Mouse (Mus musculus) heart, postnatal 4 days (tissue): Measurements from ENCODE around the gene 6030408B16Rik. TPM values are rescaled to one million over a fixed set of nuclear protein-coding genes. Genes with fewer than 3 reads are reported as not detected.

Experiments
- DNase-seq: peaks from one replicate; pipeline ENCODE4 v3.0.0; 2021
- total RNA-seq, 2 experiments: library from RNA; stranded (reverse); gene quantifications; 2 replicates each; pipeline ENCODE4 v1.2.3; 2021

The 6030408B16Rik gene
- total RNA-seq, 2 experiments from 2014 or later = 4.3 to 4.6 TPM

DNA sequence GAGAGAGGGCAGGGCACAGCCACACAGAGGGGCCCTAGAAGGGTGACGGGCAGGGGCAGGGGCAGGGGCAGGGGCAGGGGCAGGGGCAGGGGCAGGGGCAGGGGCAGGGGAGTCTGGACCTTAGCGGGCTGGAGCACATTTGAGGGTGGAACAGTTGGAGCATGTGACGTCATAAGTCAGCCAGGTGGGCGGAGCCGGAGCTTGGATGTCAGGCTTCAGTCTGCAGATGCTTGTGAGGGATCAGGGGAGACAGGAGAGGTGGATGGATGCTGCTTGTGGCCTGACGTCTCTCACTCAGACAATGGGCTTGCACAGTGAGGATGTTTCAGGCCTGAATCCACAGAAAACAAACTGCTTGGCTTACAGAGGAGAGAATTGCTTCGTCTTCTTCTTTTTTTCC lies 5.5 kb downstream of the 6030408B16Rik start:
- peak; percentile 58 for DNase-seq

DNA sequence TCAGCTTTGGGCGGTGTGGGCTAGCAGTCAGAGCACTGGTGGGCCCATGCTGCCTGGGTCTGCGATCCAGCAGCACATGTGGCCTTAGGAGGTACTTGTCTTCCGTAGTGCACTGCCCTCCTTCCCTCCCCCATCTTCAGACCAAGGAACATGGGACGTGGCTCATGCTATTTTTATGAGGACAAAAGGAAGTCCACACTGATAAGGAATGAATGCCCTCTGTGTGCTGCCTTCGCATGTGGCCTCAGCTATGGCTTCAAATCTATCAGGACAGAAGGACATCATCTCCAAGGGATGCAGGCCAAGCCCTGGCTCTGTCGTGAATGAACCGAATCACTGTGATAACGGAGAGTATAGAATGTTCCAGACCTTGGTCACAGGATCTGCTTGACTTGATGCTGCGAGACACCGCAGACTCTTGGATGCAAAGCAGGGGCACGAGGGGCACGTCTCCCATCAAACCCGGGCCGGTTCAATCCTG lies 6.5 kb downstream of the 6030408B16Rik start:
- no peak for DNase-seq

DNA sequence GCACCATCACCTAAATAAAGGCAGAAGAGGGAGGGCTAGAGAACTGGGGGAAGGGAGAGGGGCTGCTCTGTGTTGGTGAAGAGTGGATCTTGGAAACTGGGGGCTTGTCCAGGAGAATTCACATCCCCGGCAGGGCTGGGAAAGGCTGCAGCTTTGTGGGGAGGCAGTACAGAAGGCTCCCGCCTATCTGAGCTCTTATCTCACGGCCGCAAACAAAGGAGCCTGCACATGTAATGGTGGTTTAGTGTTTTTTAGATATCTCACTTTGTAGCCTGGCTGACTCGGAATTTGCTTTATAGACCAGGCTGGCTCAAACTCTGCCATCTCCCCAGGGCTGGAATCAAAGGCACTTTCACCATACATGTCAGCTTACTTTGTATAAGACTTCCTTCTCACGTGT lies 7.1 kb downstream of the 6030408B16Rik start:
- DNase-seq = no peak

DNA sequence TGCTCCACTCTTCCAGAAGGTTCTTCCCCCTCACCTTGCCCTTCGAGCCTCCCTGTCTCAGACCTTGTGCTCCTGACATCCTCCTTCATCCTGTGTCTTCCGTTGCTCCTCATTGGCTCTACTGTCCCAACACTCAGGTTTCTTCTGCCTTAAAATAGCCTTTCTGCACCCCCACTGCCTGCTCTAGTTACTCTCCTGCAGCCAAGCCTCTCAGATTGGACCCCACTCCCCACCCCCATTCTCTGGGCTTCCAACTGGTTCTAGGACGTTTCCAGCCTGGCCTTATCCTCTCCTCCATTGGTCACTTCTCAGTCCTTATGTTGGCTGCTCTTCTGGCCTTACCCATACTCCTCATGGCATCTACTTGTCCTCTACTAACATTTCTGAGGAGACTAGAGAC lies 9.2 kb downstream of the 6030408B16Rik start:
- DNase-seq = no peak

DNA sequence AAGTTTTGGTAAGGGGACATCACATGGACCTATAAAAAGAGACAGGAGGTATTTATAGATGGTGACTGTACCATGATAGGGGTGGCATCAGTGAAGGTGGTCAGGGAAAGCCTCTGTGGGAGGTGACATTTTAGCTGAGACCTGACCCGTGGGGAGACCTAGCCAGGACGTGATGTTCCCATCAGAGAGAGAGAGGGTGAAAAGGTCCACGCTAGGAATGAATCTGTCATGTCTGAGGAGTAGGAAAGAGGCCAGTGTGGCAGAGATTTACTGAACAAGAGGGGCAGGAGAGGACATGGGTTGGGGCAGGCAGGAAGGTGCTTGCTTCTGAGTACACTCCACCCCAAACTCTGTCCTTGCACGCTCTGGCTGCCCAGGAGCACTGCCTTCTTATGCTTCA lies 10.8 kb downstream of the 6030408B16Rik start:
- no peak for DNase-seq

DNA sequence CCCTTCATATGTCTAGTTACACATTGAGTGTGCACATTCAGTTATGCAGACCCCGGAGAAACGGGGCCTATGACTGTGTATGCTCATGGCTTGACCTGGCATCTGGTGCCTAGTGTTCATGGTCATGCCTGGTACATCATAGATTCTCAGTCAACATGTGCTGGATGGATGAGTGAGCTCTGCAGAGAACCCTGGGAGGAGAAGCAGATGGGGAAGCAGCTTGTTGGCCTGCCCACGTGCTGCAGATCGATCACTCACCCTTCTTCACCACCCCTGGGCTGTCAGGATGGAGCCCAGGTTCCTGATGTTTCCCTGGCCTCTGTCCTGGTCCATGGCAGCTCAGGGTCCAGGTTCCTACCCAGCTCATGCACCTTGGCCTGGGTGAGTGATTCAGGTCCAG lies 13.4 kb downstream of the 6030408B16Rik start:
- DNase-seq = no peak

DNA sequence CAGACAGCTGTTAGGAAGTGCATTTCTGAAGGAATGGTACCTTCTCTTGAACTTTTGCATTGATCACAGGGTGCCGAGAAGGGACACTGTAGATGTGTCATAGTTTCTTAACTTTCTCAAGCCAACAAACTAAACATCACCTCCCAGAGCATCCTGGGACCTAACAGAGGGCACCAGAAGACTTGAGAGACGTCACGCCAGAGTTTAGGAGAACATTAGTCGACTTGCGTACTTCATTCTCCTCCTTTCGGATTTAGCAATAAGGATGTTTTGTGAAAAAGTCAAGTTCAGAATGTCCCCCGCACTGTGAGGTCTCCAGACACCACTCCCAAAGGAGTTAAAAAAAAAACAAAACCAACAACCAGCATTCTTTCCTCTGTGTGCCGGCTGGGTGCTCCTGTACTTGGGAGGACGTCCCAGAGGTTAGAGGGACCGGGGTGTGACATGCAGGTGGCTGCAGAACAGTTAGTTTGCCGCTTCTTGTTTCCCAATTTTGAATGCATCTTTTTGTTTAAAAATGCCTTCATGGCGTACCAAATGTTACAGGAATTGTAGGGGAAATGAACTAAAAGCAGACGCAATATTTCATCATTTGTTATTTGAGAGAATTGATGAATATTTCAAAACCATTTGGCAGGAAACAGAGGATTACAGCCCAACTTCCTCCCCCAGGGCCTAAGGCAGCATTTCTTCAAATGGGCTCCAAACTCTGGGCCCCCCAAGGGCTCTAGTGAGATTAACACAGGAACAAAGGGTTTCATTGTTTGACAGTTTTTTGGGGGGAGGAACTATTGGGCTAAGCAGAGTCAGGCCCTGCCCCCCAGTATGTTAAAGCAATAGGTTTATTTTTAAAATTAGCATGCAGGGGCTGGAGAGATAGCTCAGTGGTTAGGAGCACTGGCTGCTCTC lies 15.7 kb downstream of the 6030408B16Rik start:
- no peak for DNase-seq

DNA sequence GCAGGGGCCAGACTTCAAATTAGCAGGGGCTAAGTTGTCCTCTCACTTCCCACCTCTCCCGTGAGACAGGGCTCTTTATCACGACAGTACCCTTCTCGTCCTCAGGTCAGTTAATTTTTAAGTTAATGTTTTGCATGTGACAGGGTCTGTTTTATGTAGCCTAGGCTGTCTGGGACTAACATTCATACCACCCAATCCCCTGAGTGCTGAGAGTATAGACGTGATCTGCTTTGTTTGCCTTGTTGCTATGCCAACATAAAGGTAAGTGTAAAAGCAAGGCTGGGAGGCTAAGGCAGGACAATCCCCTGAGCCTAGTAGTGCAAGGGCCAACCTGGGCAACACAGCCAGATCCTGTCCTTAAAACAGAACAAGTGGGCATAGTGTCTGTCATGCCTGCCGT lies 16.5 kb downstream of the 6030408B16Rik start:
- DNase-seq = no peak

DNA sequence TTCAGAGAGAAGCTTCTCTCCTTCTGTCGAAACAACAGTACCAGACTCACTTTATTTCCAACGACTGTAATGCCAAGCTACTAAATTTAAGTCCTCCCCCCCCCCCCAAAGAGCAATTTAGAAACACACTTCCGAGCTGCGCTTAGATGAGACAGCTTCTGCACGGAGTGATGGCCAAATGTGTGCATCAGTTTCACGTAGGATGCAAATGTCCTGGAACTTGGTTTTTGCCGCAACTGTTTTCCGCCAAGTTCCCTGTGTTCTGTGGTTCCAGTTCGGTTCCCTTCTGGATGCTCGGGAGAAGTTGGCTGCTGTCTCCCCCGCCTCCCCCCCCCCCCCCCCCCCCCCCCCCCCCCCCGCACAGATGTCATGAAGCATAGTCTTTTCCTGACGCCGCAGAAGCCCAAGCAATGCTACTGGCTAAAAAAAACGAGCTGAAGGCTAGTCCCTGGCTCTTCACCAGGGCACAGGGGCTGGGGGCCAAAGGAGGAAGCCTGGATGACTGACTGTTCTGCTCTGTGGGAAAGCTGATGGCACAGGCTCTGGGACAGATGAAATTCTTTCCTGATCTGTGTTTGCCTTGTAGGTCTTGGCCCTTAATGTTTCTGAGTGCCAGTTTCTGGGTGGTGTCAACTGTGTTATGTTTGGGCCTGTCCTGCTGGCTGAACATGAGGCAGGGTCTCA lies 18.2 kb downstream of the 6030408B16Rik start:
- no peak for DNase-seq

DNA sequence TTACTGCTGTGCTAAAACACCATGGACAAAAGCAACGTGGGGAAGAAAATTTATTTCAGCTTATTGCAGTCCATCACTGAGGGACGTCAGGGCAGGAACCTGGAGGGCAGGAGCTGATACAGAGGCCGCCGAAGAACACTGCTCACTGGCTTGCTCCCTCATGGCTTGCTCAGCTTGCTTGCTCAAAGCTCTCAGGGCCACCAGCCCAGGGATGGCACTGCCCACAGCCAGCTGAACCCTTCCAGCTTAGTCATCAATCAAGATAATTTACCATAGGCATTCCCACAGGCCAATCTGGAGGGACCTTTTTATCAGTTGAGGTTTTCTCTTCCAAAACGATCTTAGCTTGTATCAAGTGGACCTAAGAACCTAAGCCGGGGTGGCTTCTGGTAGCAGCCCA lies 19.0 kb downstream of the 6030408B16Rik start:
- no peak for DNase-seq

DNA sequence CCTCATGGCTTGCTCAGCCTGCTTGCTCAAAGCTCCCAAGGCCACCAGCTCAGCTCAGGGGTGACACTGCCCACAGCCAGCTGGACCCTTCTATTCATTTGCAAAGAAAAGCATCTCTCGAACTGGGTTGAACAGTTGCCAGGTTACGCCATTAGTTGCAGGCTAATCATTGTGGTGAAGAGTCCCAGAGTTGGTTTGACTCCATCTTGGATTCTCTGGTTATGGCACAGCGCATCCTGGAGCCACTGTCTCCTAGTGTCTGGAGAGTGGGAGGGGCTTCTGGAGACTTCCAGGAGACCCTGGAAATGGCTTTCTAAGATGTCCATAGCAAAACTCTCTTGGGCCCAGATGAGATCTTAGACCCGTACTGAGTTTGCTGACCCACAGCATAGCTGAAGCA lies 22.4 kb downstream of the 6030408B16Rik start:
- DNase-seq = no peak

DNA sequence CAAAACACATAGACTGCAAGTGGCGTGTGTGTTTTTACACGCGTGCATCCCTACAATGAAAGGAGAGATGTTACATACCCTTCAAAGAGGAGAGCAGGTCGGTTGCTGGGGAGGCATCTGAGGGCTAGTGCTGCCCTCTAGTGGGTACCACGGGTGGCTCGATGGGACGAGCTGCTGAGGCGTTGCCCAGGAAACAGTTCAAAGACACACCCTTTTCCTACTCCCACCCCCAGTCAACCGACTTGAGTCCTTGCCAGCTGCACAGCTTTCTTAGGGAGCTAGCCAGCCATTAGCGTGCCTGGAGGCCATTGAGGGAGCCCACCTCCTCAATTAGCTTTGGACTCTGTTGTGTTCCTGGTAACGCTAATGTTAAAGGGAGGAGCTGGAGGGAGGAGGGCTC lies 22.8 kb downstream of the 6030408B16Rik start:
- DNase-seq = peak; percentile 94

DNA sequence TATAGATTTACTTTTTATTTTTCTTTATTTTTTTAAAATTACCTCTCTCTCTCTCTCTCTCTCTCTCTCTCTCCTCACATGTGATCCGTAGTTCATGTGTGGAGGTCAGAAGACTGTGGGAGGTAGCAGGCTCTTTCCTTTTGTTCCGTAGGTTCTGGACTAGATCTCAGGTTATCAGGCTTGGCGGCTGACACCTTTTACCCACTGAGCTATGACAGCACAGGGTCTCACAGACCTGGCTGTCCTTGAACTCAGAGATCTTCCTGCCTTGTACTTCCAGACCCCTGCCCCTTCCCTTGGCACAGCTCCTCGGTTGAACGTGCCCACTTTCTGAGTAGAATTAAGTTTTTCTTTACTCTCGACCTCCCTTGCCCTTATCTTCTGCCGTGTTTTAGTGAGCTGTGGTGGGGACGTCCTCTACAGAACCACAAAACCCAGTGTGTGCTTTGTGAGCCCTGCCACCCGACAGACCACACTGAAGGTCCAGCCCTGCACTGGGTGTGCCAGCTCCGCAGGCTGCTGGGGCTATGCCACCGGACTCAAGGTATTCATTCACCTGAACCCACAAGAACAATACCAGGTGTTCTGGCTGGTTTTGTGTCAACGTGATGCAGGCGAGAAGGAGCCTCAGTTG lies 23.4 kb downstream of the 6030408B16Rik start:
- no peak for DNase-seq

DNA sequence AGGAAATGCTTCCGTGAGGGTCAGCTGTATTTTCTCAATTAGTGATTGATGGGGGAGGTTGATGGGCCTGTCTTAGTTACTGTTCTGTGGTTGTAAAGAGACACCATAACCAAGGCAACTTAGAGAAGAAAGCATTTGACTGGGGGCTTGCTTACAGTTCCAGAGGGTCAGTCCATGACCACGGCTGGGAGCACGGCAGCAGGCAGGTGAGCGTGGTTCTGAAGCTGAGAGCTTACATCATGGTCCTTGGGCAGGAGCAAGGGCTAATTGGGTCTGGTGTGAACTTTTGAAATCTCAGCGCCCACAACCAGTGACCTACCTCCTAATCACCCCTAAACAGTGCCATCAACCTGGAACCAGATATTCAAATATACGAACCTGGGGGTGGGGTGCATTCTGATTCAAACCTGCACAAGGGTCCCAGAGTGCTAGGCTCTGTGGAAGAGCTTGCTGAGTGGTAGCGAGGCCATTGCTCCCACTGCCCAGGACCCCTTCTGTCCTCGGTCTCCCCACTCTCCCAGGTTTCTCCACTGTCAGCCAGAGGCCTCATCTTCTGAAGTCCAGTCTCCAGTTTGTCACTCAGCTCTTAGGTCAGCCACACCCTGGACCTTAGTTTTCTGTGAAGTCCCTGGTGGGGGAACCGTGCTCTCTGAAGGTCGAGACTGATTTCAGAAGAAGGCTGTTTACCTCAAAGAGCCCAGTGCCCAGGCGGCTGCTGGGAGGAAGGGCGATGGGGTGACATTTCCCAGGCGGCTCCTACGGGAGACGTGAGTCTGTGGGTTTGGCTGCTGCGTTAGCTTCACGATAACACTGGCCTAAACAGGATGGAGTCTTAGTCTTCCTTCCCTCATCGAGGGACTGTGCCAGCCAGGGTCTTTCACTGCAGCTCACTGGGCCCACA lies 24.2 kb downstream of the 6030408B16Rik start:
- no peak for DNase-seq

DNA sequence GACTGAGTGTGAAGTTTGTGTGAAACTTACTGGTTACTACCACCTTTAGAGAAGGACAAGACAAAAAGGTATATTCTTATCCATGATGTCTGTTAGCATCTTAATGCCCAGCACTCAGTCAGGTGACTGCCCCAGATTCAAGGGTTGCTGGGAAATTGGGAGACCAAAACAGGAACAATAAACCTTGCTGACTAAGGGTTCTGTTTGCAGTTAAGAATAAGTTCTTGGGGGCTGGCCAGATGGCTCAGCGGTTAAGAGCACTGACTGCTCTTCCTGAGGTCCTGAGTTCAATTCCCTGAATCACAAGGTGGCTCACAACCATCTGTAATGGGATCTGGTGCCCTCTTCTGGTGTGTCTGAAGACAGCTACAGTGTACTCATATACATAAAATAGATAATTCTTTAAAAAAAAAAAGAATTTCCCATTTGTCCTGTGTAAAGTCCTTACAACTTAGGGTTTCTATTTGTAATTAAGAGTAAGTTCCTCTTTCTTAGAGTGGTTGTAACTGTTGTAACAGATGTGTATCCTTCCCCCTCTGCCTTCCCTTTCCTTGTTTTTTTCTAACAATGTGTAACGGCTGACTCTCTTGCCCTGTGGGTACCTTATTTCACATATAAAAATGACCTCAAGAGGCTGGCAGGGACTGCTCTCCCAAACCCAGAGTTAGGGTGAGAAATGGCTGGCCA lies 24.9 kb downstream of the 6030408B16Rik start:
- no peak for DNase-seq

DNA sequence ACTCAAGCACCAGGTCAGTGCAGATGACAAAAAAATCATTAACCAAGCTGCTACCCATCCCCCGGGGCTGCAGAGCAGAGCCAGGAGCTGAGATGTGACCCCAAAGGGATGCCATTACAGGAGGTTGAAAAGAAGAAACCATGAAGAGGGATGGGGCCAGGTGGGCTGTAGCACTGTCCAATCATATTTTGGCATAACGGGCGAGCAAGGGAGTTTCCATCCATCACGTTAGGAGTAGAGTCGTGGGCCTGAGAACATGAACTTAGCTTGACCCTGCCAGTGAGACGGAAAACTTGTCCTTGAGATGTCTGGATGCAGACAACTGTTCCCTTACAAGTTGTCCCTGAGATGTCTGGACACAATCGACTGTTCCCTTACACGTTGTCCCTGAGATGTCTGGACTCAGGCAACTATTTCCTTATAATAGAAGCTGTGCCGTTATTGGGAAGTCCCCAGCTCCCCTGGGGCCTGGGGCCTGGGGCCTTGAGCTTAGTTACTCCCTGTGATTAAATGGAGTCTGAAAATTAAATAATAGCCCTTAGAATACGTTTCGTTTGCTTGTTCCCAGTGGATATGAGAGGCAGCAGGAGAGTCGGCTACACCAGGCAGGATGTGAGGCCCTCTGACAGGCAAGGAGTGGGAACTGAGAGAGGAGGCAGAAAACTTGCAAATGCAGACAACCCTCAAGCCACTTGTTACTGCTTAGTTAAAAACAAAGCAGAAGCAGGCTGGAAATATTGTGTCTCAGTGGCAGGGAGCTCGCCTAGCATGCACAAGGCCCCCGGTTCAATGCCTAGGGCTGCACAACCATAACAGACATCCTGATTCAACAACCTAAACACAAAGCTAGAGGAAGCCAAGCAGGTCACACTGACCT lies 26.1 kb downstream of the 6030408B16Rik start:
- DNase-seq = no peak

DNA sequence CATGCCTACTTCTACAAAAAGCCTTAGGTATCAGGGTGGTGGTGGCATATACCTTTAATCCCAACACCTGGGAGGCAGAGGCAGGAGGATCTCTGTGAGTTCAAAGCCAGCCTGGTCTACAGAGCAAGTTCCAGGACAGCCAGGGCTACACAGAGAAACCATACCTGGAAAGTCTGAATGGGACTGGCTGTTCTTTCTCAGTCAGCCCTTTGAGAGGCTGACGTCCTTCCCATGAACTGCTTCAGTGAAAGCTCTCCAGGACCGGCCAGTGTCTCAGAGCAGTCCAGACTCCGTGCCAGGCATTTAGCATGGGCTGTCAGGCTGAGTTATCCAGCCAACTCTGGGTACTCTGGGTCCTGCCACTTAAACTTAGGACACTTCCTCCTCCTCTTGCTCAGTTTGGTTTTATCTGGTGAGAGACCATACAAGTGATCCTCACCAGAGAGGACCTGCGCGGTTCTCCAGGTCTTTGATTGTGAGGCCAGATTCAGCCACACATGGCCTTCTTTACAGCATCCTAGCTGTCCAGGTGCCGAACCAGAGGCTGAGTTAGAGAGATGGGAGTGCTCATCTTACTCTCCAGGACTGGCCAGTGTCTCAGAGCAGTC lies 27.1 kb downstream of the 6030408B16Rik start:
- DNase-seq = no peak

DNA sequence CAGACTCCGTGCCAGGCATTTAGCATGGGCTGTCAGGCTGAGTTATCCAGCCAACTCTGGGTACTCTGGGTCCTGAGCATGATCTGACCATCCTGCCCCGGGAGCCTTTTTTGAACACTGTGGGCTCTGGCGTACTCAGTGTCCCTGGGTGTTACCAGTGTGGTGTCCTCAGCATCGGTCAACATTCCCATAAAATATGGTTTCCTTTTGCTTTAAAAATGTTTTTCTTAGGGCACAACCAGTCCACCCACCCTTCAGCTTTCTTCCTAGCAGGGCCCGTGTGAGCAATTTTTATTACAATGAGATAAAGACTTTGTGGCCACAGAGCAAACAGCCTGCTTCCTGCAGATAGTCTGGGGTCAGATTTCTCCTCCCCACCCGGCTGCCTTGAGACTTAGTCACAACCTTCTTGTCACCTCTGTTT lies 27.6 kb downstream of the 6030408B16Rik start:
- DNase-seq = peak; percentile 28

DNA sequence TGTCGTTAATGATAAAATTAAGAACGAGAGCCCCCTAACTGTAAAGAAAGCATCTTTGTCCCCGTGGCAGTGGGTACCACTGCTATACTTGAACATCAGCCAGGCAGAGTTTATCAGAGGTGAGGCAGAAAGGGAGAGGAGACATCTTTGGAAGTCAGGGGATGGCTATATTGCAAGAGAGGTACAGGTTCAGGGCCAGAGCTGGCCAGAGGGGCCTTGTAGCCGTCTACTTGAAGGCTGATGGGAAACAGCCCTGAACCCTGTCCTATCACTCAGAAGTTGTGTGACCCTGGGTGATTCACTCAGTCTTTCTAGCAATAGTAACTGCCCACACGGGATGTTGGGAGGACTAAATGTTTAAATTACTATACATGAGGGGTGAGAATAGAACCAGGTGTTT lies 28.1 kb downstream of the 6030408B16Rik start:
- DNase-seq = no peak

DNA sequence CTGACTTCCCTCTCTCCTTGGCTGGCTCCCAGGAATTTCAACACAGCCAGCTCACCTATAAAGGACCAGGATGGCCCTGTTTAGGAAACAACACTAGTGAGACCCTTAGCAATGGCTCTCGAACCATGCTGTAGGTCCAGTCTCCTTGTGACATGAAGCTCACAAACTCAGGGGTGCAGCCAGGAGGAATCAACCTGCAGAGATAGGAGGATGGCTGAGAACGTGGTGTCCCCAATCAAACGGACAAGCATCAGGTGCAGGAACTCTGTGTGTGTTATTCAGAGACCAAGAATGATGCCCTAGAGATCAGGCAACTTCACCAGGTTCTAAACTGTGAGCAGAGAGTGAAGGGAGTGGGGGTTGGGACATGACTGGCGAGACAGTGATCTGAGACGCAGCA lies 29.1 kb downstream of the 6030408B16Rik start:
- no peak for DNase-seq
